Mouse (Mus musculus): ENCODE results near the gene D430042O09Rik. TPM values are rescaled to one million over a fixed set of nuclear protein-coding genes. Genes with fewer than 3 reads are reported as not detected.

The D430042O09Rik gene
- polyA plus RNA-seq, 1 experiment from 2014 or later = 11.1 TPM

DNA sequence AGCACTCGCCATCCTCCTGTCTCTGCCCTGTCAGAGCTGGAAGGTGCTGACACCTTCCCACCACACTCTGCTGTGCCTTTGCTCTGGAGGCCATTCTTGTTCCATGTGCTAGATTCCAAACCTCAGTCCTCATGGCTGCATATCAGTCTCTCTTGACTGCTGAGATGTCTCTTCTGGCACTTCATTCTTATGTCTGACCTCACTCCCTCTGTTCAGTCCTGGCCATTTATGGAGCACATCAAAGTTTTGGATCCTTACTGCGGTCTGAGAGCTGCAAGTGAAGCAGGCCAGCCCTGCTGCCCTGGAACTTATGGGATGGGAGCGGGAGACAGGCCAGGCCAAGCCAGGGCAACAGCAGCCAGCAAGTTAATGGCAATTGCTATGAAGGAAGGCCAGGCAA lies 56.7 kb downstream of the D430042O09Rik start:
- H3K9ac ChIP-seq = no peak overlapping the region
- no peaks in the 10 kb centered on the region for H3K27me3 ChIP-seq
- H3K4me3 ChIP-seq = no peak overlapping the region
- H3K4me1 ChIP-seq = no peaks in the 10 kb centered on the region
- 86% methylated on average over 3 of the region's 3 CpGs for WGBS
- H3K9me3 ChIP-seq = no peaks in the 10 kb centered on the region
- no peak overlapping the region for H3K4me2 ChIP-seq (replicated peaks)
- no peak for ATAC-seq (ENCODE audit: insufficient number of reproducible peaks, insufficient read depth, low FRiP score, low TSS enrichment)
- H3K27ac ChIP-seq = no peak overlapping the region
- H3K36me3 ChIP-seq = peaks cover 19% of the 10 kb centered on the region; the same call in 1 of the 2 replicates

DNA sequence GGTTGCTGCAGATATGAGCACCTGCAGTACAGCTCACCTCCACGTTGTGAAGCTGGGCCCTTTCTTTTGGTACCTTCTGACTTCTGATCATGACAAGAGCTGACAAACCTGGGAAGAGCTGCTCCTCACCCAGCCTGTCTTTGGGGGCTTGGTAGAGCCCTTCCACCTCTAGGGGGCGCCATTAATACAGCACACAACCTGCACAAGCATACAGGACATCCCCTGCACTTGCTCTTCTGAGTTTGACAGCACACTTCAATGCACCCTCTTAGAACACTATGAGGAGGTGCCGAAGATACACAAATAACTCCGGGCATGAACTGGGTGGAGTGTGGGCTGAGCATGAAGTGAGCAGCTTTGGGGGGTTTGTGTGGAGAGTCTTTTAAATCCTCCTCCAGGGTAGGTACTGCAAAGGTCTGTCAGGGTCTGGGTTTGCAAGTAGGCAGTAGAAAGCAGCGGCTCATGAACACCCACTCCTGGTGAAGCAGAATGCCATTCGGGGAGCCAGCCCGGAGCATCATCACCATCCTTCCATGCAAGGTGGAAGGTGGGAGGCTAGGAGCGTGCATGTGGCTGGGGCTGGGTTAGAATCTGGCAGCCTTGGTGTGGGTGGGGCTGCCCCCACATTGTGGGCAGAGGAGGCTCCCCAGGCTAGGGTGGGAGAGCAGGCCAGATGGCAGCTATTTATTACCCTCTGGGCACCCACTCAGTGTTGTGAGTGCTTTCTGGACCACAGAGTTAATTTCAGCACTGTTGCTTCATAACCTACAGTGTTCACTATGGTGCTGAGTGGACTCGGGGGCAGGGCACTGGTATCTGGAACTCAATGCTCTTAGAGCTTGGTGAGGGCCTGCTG lies 59.5 kb downstream of the D430042O09Rik start:
- ATAC-seq (ENCODE audit: insufficient number of reproducible peaks, insufficient read depth, low FRiP score, low TSS enrichment) = no peak
- H3K4me1 ChIP-seq = no peaks in the 10 kb centered on the region
- H3K9me3 ChIP-seq = no peaks in the 10 kb centered on the region
- no peaks in the 10 kb centered on the region for H3K27me3 ChIP-seq
- H3K9ac ChIP-seq = no peak overlapping the region
- peaks cover 10% of the 10 kb centered on the region for H3K36me3 ChIP-seq
- H3K27ac ChIP-seq = no peak overlapping the region
- no peak overlapping the region for H3K4me2 ChIP-seq (replicated peaks)
- 68% methylated on average over 9 of the region's 9 CpGs for WGBS
- H3K4me3 ChIP-seq = no peak overlapping the region

DNA sequence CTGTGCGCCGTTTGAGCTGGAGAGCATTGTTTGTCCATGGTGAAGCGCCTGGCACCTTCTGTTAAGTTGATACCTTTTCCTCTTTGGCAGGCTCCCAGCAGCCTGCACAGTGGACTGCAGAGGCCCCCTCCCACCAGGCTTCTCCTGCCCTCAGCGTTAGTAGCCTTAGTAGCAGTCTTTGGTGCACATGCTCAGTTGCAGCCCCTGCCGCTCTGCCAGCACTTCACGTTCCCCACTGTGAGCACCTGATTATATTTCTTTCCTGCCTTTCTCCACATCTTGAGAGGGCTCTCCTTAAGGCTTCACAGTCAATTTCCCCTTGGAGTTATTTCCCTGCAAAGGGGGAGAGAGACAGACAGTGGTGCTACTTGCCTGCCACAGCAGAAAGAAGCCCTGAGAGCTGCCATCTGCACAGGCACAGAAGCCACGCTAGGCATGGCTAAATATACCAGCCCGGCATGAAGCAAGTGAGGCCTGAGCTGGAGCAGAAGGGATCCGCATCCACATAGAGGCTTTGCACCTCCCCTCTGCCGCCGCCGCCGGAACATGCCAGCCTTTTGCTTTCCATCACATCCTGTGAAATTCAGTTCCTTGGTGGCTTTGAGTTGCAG lies 65.4 kb downstream of the D430042O09Rik start:
- Histone ChIP-seq H3K9ac (no peak overlapping the region), H3K27ac (no peak overlapping the region), H3K4me2 (replicated peaks) (no peak overlapping the region), H3K36me3 (peaks cover 19% of the 10 kb centered on the region), H3K9me3 (no peaks in the 10 kb centered on the region), H3K4me3 (no peak overlapping the region), H3K4me1 (no peaks in the 10 kb centered on the region), H3K27me3 (no peaks in the 10 kb centered on the region)
- 79% methylated on average over 13 of the region's 13 CpGs for WGBS
- no peak for ATAC-seq (ENCODE audit: insufficient number of reproducible peaks, insufficient read depth, low FRiP score, low TSS enrichment)

DNA sequence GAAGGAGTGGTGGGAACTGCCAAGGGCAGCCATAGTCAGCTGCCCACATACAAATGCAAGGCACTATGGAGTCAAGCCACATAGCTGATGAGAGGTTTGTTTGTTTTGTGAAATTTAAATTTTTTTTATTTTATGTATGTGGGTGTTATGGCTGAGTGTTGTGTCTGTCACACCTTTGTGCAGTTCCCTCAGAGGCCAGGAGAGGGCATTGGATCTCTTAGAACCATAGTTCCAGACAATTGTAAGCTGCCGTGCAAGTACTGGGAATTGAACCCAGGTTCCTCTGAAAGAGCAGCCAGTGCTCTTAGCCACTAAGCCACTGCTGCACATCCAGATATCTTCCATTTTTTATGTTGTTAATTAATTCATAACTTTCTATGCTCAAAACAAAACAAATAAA lies 75.5 kb downstream of the D430042O09Rik start:
- no peaks in the 10 kb centered on the region for H3K9me3 ChIP-seq
- H3K4me3 ChIP-seq = no peak overlapping the region
- WGBS = 92% methylated on average over 1 of the region's 1 CpGs
- H3K27me3 ChIP-seq = no peaks in the 10 kb centered on the region
- ATAC-seq (ENCODE audit: insufficient number of reproducible peaks, insufficient read depth, low FRiP score, low TSS enrichment) = no peak
- H3K4me2 ChIP-seq (replicated peaks) = no peak overlapping the region
- H3K9ac ChIP-seq = no peak overlapping the region
- no peaks in the 10 kb centered on the region for H3K4me1 ChIP-seq
- H3K27ac ChIP-seq = no peak overlapping the region
- H3K36me3 ChIP-seq = no peaks in the 10 kb centered on the region

- no peak overlapping the region for H3K9ac ChIP-seq
- WGBS = 83% methylated on average over 5 of the region's 5 CpGs
- no peak overlapping the region for H3K27ac ChIP-seq
- no peaks in the 10 kb centered on the region for H3K36me3 ChIP-seq
- no peaks in the 10 kb centered on the region for H3K27me3 ChIP-seq
- no peak overlapping the region for H3K4me3 ChIP-seq
- no peak overlapping the region for H3K4me2 ChIP-seq (replicated peaks)
- H3K4me1 ChIP-seq = 0 out of 2 replicates have a peak, but pooled peaks cover 2% of the 10 kb centered on the region
- H3K9me3 ChIP-seq = no peaks in the 10 kb centered on the region
- no peak for ATAC-seq (ENCODE audit: insufficient number of reproducible peaks, insufficient read depth, low FRiP score, low TSS enrichment)
Measured at GRCm38 (mm10) chr7:125786105-125786504, 78.4 kb downstream of the D430042O09Rik start.

- WGBS = 69% methylated on average over 7 of the region's 7 CpGs
- H3K27ac ChIP-seq = no peak overlapping the region
- H3K9me3 ChIP-seq = no peaks in the 10 kb centered on the region
- H3K27me3 ChIP-seq = no peaks in the 10 kb centered on the region
- H3K4me2 ChIP-seq (replicated peaks) = no peak overlapping the region
- no peak for ATAC-seq (ENCODE audit: insufficient number of reproducible peaks, insufficient read depth, low FRiP score, low TSS enrichment)
- H3K9ac ChIP-seq = no peak overlapping the region
- H3K4me1 ChIP-seq = 0 out of 2 replicates have a peak, but pooled peaks cover 2% of the 10 kb centered on the region
- no peaks in the 10 kb centered on the region for H3K36me3 ChIP-seq
- no peak overlapping the region for H3K4me3 ChIP-seq
Measured at GRCm38 (mm10) chr7:125787046-125787445, 79.4 kb downstream of the D430042O09Rik start.

DNA sequence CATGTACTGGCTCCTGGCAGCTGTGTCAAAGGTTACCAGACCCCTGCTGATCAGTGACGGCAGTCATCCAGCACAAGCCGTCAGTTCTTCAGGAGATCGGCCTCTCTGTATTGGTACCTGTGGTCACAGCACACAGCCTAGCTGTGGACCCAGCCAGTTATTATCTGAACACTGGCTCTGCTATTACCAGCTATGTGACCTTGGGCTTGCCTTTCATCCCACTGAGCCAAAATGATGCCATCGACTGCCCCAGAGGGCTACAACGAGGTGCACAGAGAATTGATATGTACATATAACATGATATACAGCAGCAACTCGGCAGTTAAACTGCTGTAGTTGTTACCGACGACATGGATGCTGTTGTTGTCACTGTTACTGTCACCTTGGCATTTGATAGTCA lies 82.4 kb downstream of the D430042O09Rik start:
- Histone ChIP-seq H3K4me2 (replicated peaks) (no peak overlapping the region), H3K4me3 (no peak overlapping the region), H3K9ac (no peak overlapping the region), H3K27ac (no peak overlapping the region), H3K9me3 (no peaks in the 10 kb centered on the region), H3K4me1 (0 out of 2 replicates have a peak, but pooled peaks cover 2% of the 10 kb centered on the region), H3K36me3 (no peaks in the 10 kb centered on the region), H3K27me3 (no peaks in the 10 kb centered on the region)
- ATAC-seq (ENCODE audit: insufficient number of reproducible peaks, insufficient read depth, low FRiP score, low TSS enrichment) = no peak
- WGBS = 72% methylated on average over 8 of the region's 8 CpGs

DNA sequence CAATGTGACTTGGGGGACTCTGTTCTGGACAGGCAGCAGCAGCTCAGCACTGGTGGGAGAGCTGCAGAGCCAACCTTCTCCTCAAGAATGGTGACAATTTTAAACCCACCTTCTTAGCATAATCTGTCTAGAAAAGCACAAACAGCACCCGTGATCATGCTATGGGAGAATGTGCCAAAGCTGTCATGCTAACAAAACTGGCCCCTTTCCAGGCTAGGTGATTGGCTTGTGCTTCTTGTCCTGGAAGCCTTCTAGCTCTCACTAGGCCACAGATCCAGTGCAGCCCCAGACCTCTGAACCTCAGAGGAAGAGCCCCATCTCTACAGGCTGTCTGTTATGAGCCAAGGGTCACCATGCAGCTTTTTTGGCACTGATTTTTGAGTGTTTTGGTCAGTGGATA lies 98.9 kb downstream of the D430042O09Rik start:
- 88% methylated on average over 1 of the region's 1 CpGs for WGBS
- Histone ChIP-seq H3K36me3 (no peaks in the 10 kb centered on the region), H3K9ac (no peak overlapping the region), H3K27me3 (no peaks in the 10 kb centered on the region), H3K4me1 (no peaks in the 10 kb centered on the region), H3K9me3 (no peaks in the 10 kb centered on the region), H3K4me2 (replicated peaks) (no peak overlapping the region), H3K4me3 (no peak overlapping the region), H3K27ac (no peak overlapping the region)
- ATAC-seq (ENCODE audit: insufficient number of reproducible peaks, insufficient read depth, low FRiP score, low TSS enrichment) = no peak

- no peak overlapping the region for H3K4me2 ChIP-seq (replicated peaks)
- no peak overlapping the region for H3K4me3 ChIP-seq
- ATAC-seq (ENCODE audit: insufficient number of reproducible peaks, insufficient read depth, low FRiP score, low TSS enrichment) = no peak
- WGBS = 91% methylated on average over 3 of the region's 3 CpGs
- H3K9me3 ChIP-seq = no peaks in the 10 kb centered on the region
- H3K27me3 ChIP-seq = no peaks in the 10 kb centered on the region
- H3K36me3 ChIP-seq = 0 out of 2 replicates have a peak, but pooled peaks cover under 1% of the 10 kb centered on the region
- H3K9ac ChIP-seq = no peak overlapping the region
- H3K4me1 ChIP-seq = no peaks in the 10 kb centered on the region
- H3K27ac ChIP-seq = no peak overlapping the region
Measured at GRCm38 (mm10) chr7:125808210-125808609, 100.5 kb downstream of the D430042O09Rik start.

DNA sequence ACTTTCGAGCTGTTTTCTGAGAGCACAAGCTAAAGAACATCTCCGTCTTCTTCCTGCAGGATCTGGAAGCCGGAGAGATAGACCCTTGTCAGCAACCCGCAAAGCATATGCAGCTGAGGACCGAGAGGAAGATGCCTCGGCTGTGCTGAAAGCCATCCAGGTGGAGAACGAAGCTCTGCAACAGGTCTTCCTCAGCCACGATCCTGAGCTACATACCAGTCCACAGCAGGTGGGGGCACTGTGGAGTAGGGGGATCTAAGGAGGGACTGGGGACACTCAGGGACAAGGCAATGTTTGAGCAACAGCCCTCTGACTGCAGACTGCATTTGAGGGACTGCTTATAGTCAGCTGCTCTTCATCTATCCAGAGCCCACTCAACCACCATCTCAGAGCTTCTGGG lies 105.0 kb downstream of the D430042O09Rik start:
- Histone ChIP-seq H3K4me1 (no peaks in the 10 kb centered on the region), H3K9me3 (no peaks in the 10 kb centered on the region), H3K4me3 (no peak overlapping the region), H3K27ac (no peak overlapping the region), H3K9ac (no peak overlapping the region), H3K27me3 (no peaks in the 10 kb centered on the region), H3K4me2 (replicated peaks) (no peak overlapping the region), H3K36me3 (peaks cover 16% of the 10 kb centered on the region)
- ATAC-seq (ENCODE audit: insufficient number of reproducible peaks, insufficient read depth, low FRiP score, low TSS enrichment) = no peak
- WGBS = 94% methylated on average over 8 of the region's 8 CpGs

DNA sequence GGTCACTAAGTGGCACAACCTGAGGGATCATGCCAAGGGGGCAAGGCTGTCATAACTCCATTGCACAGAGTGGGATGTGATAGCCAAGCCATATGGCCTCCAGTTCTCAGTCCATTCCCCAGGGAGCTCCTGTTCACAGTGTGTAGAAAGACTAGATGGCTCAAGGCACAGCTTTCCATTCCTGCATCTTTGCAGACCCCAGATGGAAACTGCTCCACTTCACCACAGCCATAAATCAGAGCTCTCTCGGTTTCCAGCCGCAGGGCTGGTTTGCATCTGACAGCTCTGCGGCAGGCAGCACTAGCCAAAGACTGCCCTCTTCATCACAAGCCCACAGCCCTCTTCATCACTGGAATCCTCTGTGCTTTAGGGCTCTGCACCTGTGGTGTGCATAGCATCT lies 108.0 kb downstream of the D430042O09Rik start:
- Histone ChIP-seq H3K36me3 (peaks cover 16% of the 10 kb centered on the region), H3K4me1 (no peaks in the 10 kb centered on the region), H3K27me3 (no peaks in the 10 kb centered on the region), H3K4me3 (no peak overlapping the region), H3K27ac (no peak overlapping the region), H3K9ac (no peak overlapping the region), H3K9me3 (no peaks in the 10 kb centered on the region), H3K4me2 (replicated peaks) (no peak overlapping the region)
- WGBS = 72% methylated on average over 3 of the region's 3 CpGs
- ATAC-seq (ENCODE audit: insufficient number of reproducible peaks, insufficient read depth, low FRiP score, low TSS enrichment) = no peak

DNA sequence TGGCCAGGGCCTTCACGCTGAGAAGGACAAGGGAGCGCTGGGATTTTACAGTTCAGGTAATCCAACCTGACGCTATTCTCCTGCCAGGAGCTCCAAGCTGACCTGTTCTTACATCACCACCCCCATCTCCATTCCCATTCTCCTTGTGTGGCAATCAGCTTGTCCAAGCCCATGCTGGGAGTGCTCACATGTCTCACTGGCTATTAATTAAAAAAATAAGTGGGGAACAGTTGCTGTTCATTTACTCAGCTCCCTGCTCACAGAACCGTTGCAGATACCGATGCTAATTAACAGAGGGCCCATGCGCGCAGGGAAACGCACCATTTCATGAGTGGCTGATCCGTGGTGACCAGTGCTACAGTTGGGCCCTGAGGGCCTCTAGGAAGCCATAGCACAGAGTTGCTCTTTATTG lies 110.6 kb downstream of the D430042O09Rik start:
- H3K4me1 ChIP-seq = no peaks in the 10 kb centered on the region
- no peak for ATAC-seq (ENCODE audit: insufficient number of reproducible peaks, insufficient read depth, low FRiP score, low TSS enrichment)

More for the DNA sequence above, 110.6 kb downstream of the D430042O09Rik start:
- H3K36me3 ChIP-seq = peaks cover 14% of the 10 kb centered on the region
- no peak overlapping the region for H3K4me3 ChIP-seq
- 50% methylated on average over 9 of the region's 9 CpGs for WGBS
- H3K27me3 ChIP-seq = no peaks in the 10 kb centered on the region
- no peak overlapping the region for H3K4me2 ChIP-seq (replicated peaks)
- no peaks in the 10 kb centered on the region for H3K9me3 ChIP-seq
- H3K27ac ChIP-seq = no peak overlapping the region
- no peak overlapping the region for H3K9ac ChIP-seq
